Mouse (Mus musculus) kidney, embryonic 16.5 days (tissue): ENCODE results near the gene Gfra1. TPM values are rescaled to one million over a fixed set of nuclear protein-coding genes. Genes with fewer than 3 reads are reported as not detected.

ENCODE experiments used
- ATAC-seq: fragments of 200-750 bp; cut with Nextera tagmentation; 2 replicates; pipeline ENCODE4 v1.8.0; 2017; ENCODE audit warnings: moderate TSS enrichment; ENCODE audit not compliant: low FRiP score, low TSS enrichment
- H3K27ac ChIP-seq: fragments of 300-500 bp; sonication (generic); 2 replicates; pipeline ENCODE4 v1.5.1; 2014; ENCODE audit warnings: low read length
- H3K27me3 ChIP-seq: fragments of 300-500 bp; sonication (generic); 2 replicates; pipeline ENCODE4 v1.6.1; 2014; ENCODE audit warnings: low read length, control low read depth, mixed read lengths; ENCODE audit not compliant: insufficient read depth
- H3K36me3 ChIP-seq: fragments of 300-500 bp; sonication (generic); 2 replicates; pipeline ENCODE4 v1.6.1; 2014; ENCODE audit warnings: low read length, control low read depth, mixed read lengths; ENCODE audit not compliant: insufficient read depth
- H3K4me1 ChIP-seq: fragments of 300-500 bp; sonication (generic); 2 replicates; pipeline ENCODE4 v1.6.1; 2014; ENCODE audit warnings: low read length, control low read depth, mixed read lengths; ENCODE audit not compliant: insufficient read depth
- H3K4me2 ChIP-seq: fragments of 300-500 bp; sonication (generic); replicated peaks from 2 replicates; pipeline ENCODE4 v1.6.1; 2014; ENCODE audit warnings: low read depth, low read length
- H3K4me3 ChIP-seq: fragments of 300-500 bp; sonication (generic); 2 replicates; pipeline ENCODE4 v1.5.1; 2014; ENCODE audit warnings: mild to moderate bottlenecking, low read length
- H3K9ac ChIP-seq: fragments of 300-500 bp; sonication (generic); replicated peaks from 2 replicates; pipeline ENCODE4 v1.6.1; 2014; ENCODE audit warnings: low read length
- H3K9me3 ChIP-seq: fragments of 300-500 bp; sonication (generic); 2 replicates; pipeline ENCODE4 v1.6.1; 2016; ENCODE audit warnings: low read length, control low read depth
- WGBS: fragments of 180-500 bp; shearing (Covaris S2); extraction: QIAGEN DNeasy Blood & Tissue Kit; methylation state at CpG from one replicate; pipeline ENCODE4 v1.1.7; 2014; 5-methylcytosine and 5-hydroxymethylcytosine counted together
- polyA plus RNA-seq: library from polyadenylated mRNA; unstranded; fragments of >200 nt; fragmentation: Nextera tagmentation; extraction: Ambion mirVana; gene quantifications from 2 replicates; pipeline ENCODE4 v1.2.1, GENCODE M21; 2015

Gfra1 gene
- polyA plus RNA-seq, 1 experiment from 2014 or later, result 66.9 TPM

GRCm38 (mm10) chr19:58251698-58252097 lies 204.0 kb downstream of the Gfra1 start:
- Histone ChIP-seq H3K27me3 (no peaks in the 10 kb centered on the region), H3K9me3 (no peaks in the 10 kb centered on the region), H3K4me3 (no peak overlapping the region), H3K27ac (no peak overlapping the region), H3K4me1 (no peaks in the 10 kb centered on the region), H3K36me3 (no peaks in the 10 kb centered on the region), H3K4me2 (no peak overlapping the region), H3K9ac (no peak overlapping the region)
- no peak for ATAC-seq
- WGBS, result 85% methylated on average over 4 of the region's 4 CpGs

GRCm38 (mm10) chr19:58251095-58251494 lies 204.6 kb downstream of the Gfra1 start:
- 72% methylated on average over 6 of the region's 6 CpGs for WGBS
- no peak overlapping the region for H3K27ac ChIP-seq
- no peak overlapping the region for H3K4me3 ChIP-seq
- H3K9me3 ChIP-seq, result no peaks in the 10 kb centered on the region
- no peaks in the 10 kb centered on the region for H3K4me1 ChIP-seq
- no peak for ATAC-seq
- no peaks in the 10 kb centered on the region for H3K27me3 ChIP-seq
- H3K9ac ChIP-seq, result no peak overlapping the region
- no peak overlapping the region for H3K4me2 ChIP-seq
- no peaks in the 10 kb centered on the region for H3K36me3 ChIP-seq

GRCm38 (mm10) chr19:58250237-58250636 lies 205.5 kb downstream of the Gfra1 start:
- H3K9ac ChIP-seq, result no peak overlapping the region
- no peak overlapping the region for H3K27ac ChIP-seq
- no peaks in the 10 kb centered on the region for H3K4me1 ChIP-seq
- H3K4me2 ChIP-seq, result no peak overlapping the region
- no peak overlapping the region for H3K4me3 ChIP-seq
- no peaks in the 10 kb centered on the region for H3K9me3 ChIP-seq
- WGBS, result 90% methylated on average over 8 of the region's 8 CpGs
- H3K27me3 ChIP-seq, result no peaks in the 10 kb centered on the region
- no peak for ATAC-seq
- H3K36me3 ChIP-seq, result no peaks in the 10 kb centered on the region

- Histone ChIP-seq H3K27me3 (no peaks in the 10 kb centered on the region), H3K9ac (0 out of 2 replicates have a peak overlapping the region, but pooled peaks have one; percentile 4), H3K36me3 (no peaks in the 10 kb centered on the region), H3K9me3 (no peaks in the 10 kb centered on the region), H3K4me1 (peaks cover 12% of the 10 kb centered on the region), H3K4me2 (0 out of 2 replicates have a peak overlapping the region, but pooled peaks have one; percentile 8), H3K27ac (0 out of 2 replicates have a peak overlapping the region, but pooled peaks have one; percentile 5), H3K4me3 (no peak overlapping the region)
- ATAC-seq, result no peak
- 38% methylated on average over 4 of the region's 4 CpGs for WGBS
These were observed 211.6 kb downstream of the Gfra1 start for GRCm38 (mm10) chr19:58244148-58244547.

GRCm38 (mm10) chr19:58243604-58244003 lies 212.1 kb downstream of the Gfra1 start:
- ATAC-seq, result 0 out of 2 replicates have a peak, but pooled peaks have one; percentile 9
- Histone ChIP-seq H3K4me3 (no peak overlapping the region), H3K9me3 (no peaks in the 10 kb centered on the region), H3K27ac (no peak overlapping the region), H3K36me3 (no peaks in the 10 kb centered on the region), H3K9ac (no peak overlapping the region), H3K4me2 (no peak overlapping the region), H3K27me3 (no peaks in the 10 kb centered on the region), H3K4me1 (peaks cover 12% of the 10 kb centered on the region)
- WGBS, result 75% methylated on average over 1 of the region's 1 CpGs

- H3K9ac ChIP-seq, result no peak overlapping the region
- 84% methylated on average over 8 of the region's 8 CpGs for WGBS
These were observed 217.4 kb downstream of the Gfra1 start for GRCm38 (mm10) chr19:58238325-58238724.

GRCm38 (mm10) chr19:58227725-58228124 lies 228.0 kb downstream of the Gfra1 start:
- Histone ChIP-seq H3K27ac (no peak overlapping the region), H3K27me3 (no peaks in the 10 kb centered on the region), H3K36me3 (no peaks in the 10 kb centered on the region), H3K4me1 (peaks cover 27% of the 10 kb centered on the region), H3K9me3 (no peaks in the 10 kb centered on the region), H3K4me3 (peak overlapping the region; percentile 28), H3K9ac (no peak overlapping the region), H3K4me2 (peak overlapping the region; percentile 50)
- no peak for ATAC-seq
- 32% methylated on average over 9 of the region's 9 CpGs for WGBS

More at GRCm38 (mm10) chr19:58238325-58238724, 217.4 kb downstream of the Gfra1 start:
- no peak for ATAC-seq
- Histone ChIP-seq H3K4me3 (no peak overlapping the region), H3K9me3 (no peaks in the 10 kb centered on the region), H3K36me3 (no peaks in the 10 kb centered on the region), H3K4me1 (no peaks in the 10 kb centered on the region), H3K27ac (no peak overlapping the region), H3K27me3 (no peaks in the 10 kb centered on the region), H3K4me2 (no peak overlapping the region)

GRCm38 (mm10) chr19:58226882-58227281 lies 228.8 kb downstream of the Gfra1 start:
- Histone ChIP-seq H3K27ac (no peak overlapping the region), H3K4me1 (peaks cover 27% of the 10 kb centered on the region), H3K27me3 (no peaks in the 10 kb centered on the region), H3K4me3 (no peak overlapping the region), H3K4me2 (no peak overlapping the region), H3K9ac (no peak overlapping the region), H3K9me3 (no peaks in the 10 kb centered on the region), H3K36me3 (no peaks in the 10 kb centered on the region)
- 17% methylated on average over 3 of the region's 3 CpGs for WGBS
- no peak for ATAC-seq

GRCm38 (mm10) chr19:58220061-58220831 lies 235.5 kb downstream of the Gfra1 start:
- no peak overlapping the region for H3K4me3 ChIP-seq
- 0 out of 2 replicates have a peak, but pooled peaks cover 4% of the 10 kb centered on the region for H3K4me1 ChIP-seq
- no peak overlapping the region for H3K27ac ChIP-seq
- WGBS, result 52% methylated on average over 25 of the region's 25 CpGs
- ATAC-seq, result no peak
- H3K9ac ChIP-seq, result no peak overlapping the region
- H3K9me3 ChIP-seq, result no peaks in the 10 kb centered on the region
- H3K27me3 ChIP-seq, result no peaks in the 10 kb centered on the region
- no peak overlapping the region for H3K4me2 ChIP-seq
- H3K36me3 ChIP-seq, result no peaks in the 10 kb centered on the region

GRCm38 (mm10) chr19:58217591-58217990 lies 238.1 kb downstream of the Gfra1 start:
- Histone ChIP-seq H3K4me1 (0 out of 2 replicates have a peak, but pooled peaks cover 4% of the 10 kb centered on the region), H3K9me3 (no peaks in the 10 kb centered on the region), H3K27me3 (no peaks in the 10 kb centered on the region), H3K9ac (no peak overlapping the region), H3K27ac (no peak overlapping the region), H3K4me2 (no peak overlapping the region), H3K4me3 (no peak overlapping the region), H3K36me3 (no peaks in the 10 kb centered on the region)
- ATAC-seq, result no peak
- 86% methylated on average over 4 of the region's 4 CpGs for WGBS
